Mouse (Mus musculus) embryonic facial prominence, embryonic 11.5 days (tissue): ENCODE measurements at regions not wholly inside any gene's neighbourhood (a gene's known extent, or its start where the extent isn't known, plus 50 kb on each side); places are given as distances from the start of the nearest gene placed in this dataset.

ENCODE experiments used
- ATAC-seq: fragments of 200-750 bp; cut with Nextera tagmentation; replicated peaks from 2 replicates; pipeline ENCODE4 v1.8.0; 2017; ENCODE audit warnings: low read depth; ENCODE audit not compliant: insufficient number of reproducible peaks, low FRiP score, low TSS enrichment
- DNase-seq: peaks from one replicate; pipeline ENCODE4 v3.0.0-alpha.2; 2015; ENCODE audit warnings: low spot score
- H3K27ac ChIP-seq: fragments of 300-500 bp; sonication (generic); replicated peaks from 2 replicates; pipeline ENCODE4 v1.5.1; 2014; ENCODE audit warnings: mild to moderate bottlenecking, low read depth, low read length, control low read depth
- H3K27me3 ChIP-seq: fragments of 300-500 bp; sonication (generic); 2 replicates; pipeline ENCODE4 v1.6.1; 2014; ENCODE audit warnings: mild to moderate bottlenecking, low read length, moderate library complexity, mixed read lengths; ENCODE audit not compliant: control insufficient read depth, insufficient read depth
- H3K36me3 ChIP-seq: fragments of 300-500 bp; sonication (generic); replicated peaks from 2 replicates; pipeline ENCODE4 v1.6.1; 2014; ENCODE audit warnings: low read depth, mild to moderate bottlenecking, low read length, moderate library complexity, mixed read lengths; ENCODE audit not compliant: control insufficient read depth, insufficient read depth
- H3K4me1 ChIP-seq: fragments of 300-500 bp; sonication (generic); 2 replicates; pipeline ENCODE4 v1.6.1; 2014; ENCODE audit warnings: low read length, mixed read lengths; ENCODE audit not compliant: control insufficient read depth, insufficient read depth
- H3K4me2 ChIP-seq: fragments of 300-500 bp; sonication (generic); 2 replicates; pipeline ENCODE4 v1.6.1; 2014; ENCODE audit warnings: low read depth, mild to moderate bottlenecking, control low read depth, low read length, moderate library complexity
- H3K4me3 ChIP-seq: fragments of 300-500 bp; sonication (generic); 2 replicates; pipeline ENCODE4 v1.5.1; 2014; ENCODE audit warnings: low read depth, low read length, control low read depth
- H3K9ac ChIP-seq: fragments of 300-500 bp; sonication (generic); replicated peaks from 2 replicates; pipeline ENCODE4 v1.6.1; 2014; ENCODE audit warnings: mild to moderate bottlenecking, control low read depth, low read length
- H3K9me3 ChIP-seq: fragments of 300-500 bp; sonication (generic); replicated peaks from 2 replicates; pipeline ENCODE4 v1.6.1; 2016; ENCODE audit warnings: mild to moderate bottlenecking, low read length, inconsistent platforms, mixed read lengths; ENCODE audit not compliant: control insufficient read depth
- WGBS: fragments of 180-500 bp; shearing (Covaris S2); extraction: QIAGEN DNeasy Blood & Tissue Kit; methylation state at CpG from one replicate; pipeline ENCODE4 v1.1.7; 2014; 5-methylcytosine and 5-hydroxymethylcytosine counted together

- Histone ChIP-seq H3K4me2 (no peak overlapping the region), H3K27ac (no peak overlapping the region), H3K27me3 (no peaks in the 10 kb centered on the region), H3K4me1 (no peaks in the 10 kb centered on the region), H3K9me3 (no peaks in the 10 kb centered on the region), H3K9ac (no peak overlapping the region), H3K4me3 (no peak overlapping the region), H3K36me3 (no peaks in the 10 kb centered on the region)
- DNase-seq (no peak), ATAC-seq (no peak)
- WGBS: 79% methylated on average over 2 of the region's 2 CpGs
Observed at GRCm38 (mm10) chr3:22815842-22816241, 739.4 kb downstream of the Tbl1xr1 start.

GRCm38 (mm10) chr3:22826485-22826884 is 750.0 kb downstream of the Tbl1xr1 start:
- no peak overlapping the region for H3K27ac ChIP-seq
- 84% methylated on average over 4 of the region's 4 CpGs for WGBS

GRCm38 (mm10) chr3:22838986-22839385 is 762.5 kb downstream of the Tbl1xr1 start:
- H3K4me3 ChIP-seq: no peak overlapping the region
- H3K27me3 ChIP-seq: no peaks in the 10 kb centered on the region
- H3K9ac ChIP-seq: no peak overlapping the region
- no peak for DNase-seq
- H3K4me2 ChIP-seq: no peak overlapping the region
- H3K27ac ChIP-seq: no peak overlapping the region
- no peaks in the 10 kb centered on the region for H3K4me1 ChIP-seq
- ATAC-seq: no peak
- H3K9me3 ChIP-seq: no peaks in the 10 kb centered on the region
- H3K36me3 ChIP-seq: no peaks in the 10 kb centered on the region
- 74% methylated on average over 4 of the region's 4 CpGs for WGBS

More at GRCm38 (mm10) chr3:22826485-22826884, 750.0 kb downstream of the Tbl1xr1 start:
- no peaks in the 10 kb centered on the region for H3K27me3 ChIP-seq
- H3K36me3 ChIP-seq: no peaks in the 10 kb centered on the region
- H3K4me3 ChIP-seq: no peak overlapping the region
- H3K4me1 ChIP-seq: no peaks in the 10 kb centered on the region
- H3K9me3 ChIP-seq: no peaks in the 10 kb centered on the region
- no peak overlapping the region for H3K9ac ChIP-seq
- ATAC-seq (no peak), DNase-seq (no peak)
- no peak overlapping the region for H3K4me2 ChIP-seq

GRCm38 (mm10) chr3:22850474-22850873 is 774.0 kb downstream of the Tbl1xr1 start:
- Histone ChIP-seq H3K4me1 (no peaks in the 10 kb centered on the region), H3K4me3 (no peak overlapping the region), H3K4me2 (no peak overlapping the region), H3K36me3 (no peaks in the 10 kb centered on the region), H3K27ac (no peak overlapping the region), H3K9me3 (no peaks in the 10 kb centered on the region), H3K9ac (no peak overlapping the region), H3K27me3 (no peaks in the 10 kb centered on the region)
- ATAC-seq: no peak
- DNase-seq: no peak

- Histone ChIP-seq H3K36me3 (no peaks in the 10 kb centered on the region), H3K27ac (no peak overlapping the region), H3K9me3 (no peaks in the 10 kb centered on the region), H3K4me2 (no peak overlapping the region), H3K27me3 (no peaks in the 10 kb centered on the region), H3K9ac (no peak overlapping the region), H3K4me3 (no peak overlapping the region), H3K4me1 (no peaks in the 10 kb centered on the region)
- no peak for ATAC-seq
- DNase-seq: no peak
- 88% methylated on average over 2 of the region's 2 CpGs for WGBS
Observed at GRCm38 (mm10) chr3:22863595-22863994, 787.1 kb downstream of the Tbl1xr1 start.

- H3K4me3 ChIP-seq: no peak overlapping the region
- no peak for DNase-seq
- H3K9me3 ChIP-seq: no peaks in the 10 kb centered on the region
- H3K36me3 ChIP-seq: no peaks in the 10 kb centered on the region
- H3K27me3 ChIP-seq: no peaks in the 10 kb centered on the region
- no peak overlapping the region for H3K4me2 ChIP-seq
- no peaks in the 10 kb centered on the region for H3K4me1 ChIP-seq
- 89% methylated on average over 3 of the region's 3 CpGs for WGBS
- no peak for ATAC-seq
- no peak overlapping the region for H3K9ac ChIP-seq
- no peak overlapping the region for H3K27ac ChIP-seq
Observed at GRCm38 (mm10) chr3:22877883-22878282, 801.4 kb downstream of the Tbl1xr1 start.

GRCm38 (mm10) chr3:22892735-22893134 is 816.3 kb downstream of the Tbl1xr1 start:
- ATAC-seq (no peak), DNase-seq (no peak)
- Histone ChIP-seq H3K9me3 (no peaks in the 10 kb centered on the region), H3K4me1 (no peaks in the 10 kb centered on the region), H3K4me2 (no peak overlapping the region), H3K27ac (no peak overlapping the region), H3K27me3 (no peaks in the 10 kb centered on the region), H3K9ac (no peak overlapping the region), H3K4me3 (no peak overlapping the region), H3K36me3 (no peaks in the 10 kb centered on the region)
- WGBS: 61% methylated on average over 1 of the region's 1 CpGs

- H3K4me1 ChIP-seq: no peaks in the 10 kb centered on the region
- DNase-seq: no peak
- no peaks in the 10 kb centered on the region for H3K27me3 ChIP-seq
- WGBS: 61% methylated on average over 2 of the region's 2 CpGs
- H3K36me3 ChIP-seq: no peaks in the 10 kb centered on the region
- ATAC-seq: no peak
- H3K9me3 ChIP-seq: no peaks in the 10 kb centered on the region
- H3K9ac ChIP-seq: no peak overlapping the region
- H3K4me3 ChIP-seq: no peak overlapping the region
- H3K4me2 ChIP-seq: no peak overlapping the region
- no peak overlapping the region for H3K27ac ChIP-seq
Observed at GRCm38 (mm10) chr3:22897651-22898050, 821.2 kb downstream of the Tbl1xr1 start.
